Mouse (Mus musculus) left cerebral cortex, adult 11 months (tissue): Measurements from ENCODE around the gene Gm2974.
"Not testable (repeated sequence)": the region's sequence is repeated elsewhere in the genome, so short reads cannot be mapped to it uniquely, and the experiment has no call there.

Source experiments
- DNase-seq: peaks from one replicate; pipeline ENCODE4 v3.0.0; 2022; ENCODE audit warnings: low spot score

Gene Gm2974

DNA sequence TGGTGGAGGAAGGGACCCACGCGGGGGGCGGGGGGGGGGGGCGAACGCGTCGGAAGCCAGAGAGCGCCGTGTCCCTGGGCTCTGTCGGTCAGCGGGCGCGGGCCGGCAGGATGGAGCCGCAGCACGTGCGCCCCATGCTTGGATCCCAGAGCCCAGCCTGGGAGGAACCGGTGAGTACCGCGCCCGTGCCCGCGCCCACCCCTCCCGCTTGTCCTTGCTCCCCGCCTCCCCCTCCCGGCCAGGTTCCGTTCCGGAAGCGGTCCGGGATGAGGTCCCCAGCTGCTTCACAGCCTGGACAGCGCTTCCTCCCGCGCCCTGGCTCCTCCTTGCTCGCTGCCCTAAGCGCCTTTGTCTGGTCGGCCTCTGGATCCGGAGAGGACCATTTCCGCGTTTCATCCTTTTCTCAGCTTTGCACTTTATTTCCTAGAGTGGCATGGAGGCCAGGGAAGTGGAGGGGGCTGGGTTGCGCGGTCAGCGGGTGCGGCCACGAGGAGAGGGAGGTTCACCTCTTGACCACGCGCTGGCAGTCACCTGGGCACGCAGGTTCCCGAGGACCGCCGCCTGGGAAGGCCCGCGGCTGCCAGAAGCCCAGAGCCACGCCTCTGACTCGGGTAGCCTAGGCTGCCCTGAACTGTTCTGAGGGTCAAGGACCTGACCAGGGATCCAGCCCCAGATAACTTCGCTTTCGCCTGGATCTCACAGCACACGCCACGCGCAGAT is at the start of gene Gm2974:
Gene Gm2974, plus strand, starts transcription at position 86 of the 720 bp plus-strand sequence.
- not testable (repeated sequence) for DNase-seq

DNA sequence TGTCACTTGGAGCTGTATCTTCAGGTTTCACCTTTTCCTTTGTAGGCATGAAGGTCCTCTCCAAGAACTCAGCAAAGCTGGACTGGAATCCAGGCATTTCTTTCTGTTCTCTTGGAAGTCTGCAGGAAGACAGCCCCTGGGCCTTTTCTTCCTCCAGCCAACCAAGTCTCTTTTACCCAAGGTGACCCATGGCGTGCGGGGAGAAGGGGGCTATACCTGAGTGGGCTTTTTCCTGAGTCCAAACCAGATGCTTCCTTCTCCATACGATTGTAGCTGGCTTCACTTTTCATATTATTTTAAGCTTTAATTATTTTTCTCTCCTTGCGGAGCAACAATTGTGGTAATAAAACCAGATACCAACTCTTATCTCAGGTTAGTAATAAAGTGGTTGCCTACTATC is 40.7 kb upstream of the Gm2974 start:
- not testable (repeated sequence) for DNase-seq

DNA sequence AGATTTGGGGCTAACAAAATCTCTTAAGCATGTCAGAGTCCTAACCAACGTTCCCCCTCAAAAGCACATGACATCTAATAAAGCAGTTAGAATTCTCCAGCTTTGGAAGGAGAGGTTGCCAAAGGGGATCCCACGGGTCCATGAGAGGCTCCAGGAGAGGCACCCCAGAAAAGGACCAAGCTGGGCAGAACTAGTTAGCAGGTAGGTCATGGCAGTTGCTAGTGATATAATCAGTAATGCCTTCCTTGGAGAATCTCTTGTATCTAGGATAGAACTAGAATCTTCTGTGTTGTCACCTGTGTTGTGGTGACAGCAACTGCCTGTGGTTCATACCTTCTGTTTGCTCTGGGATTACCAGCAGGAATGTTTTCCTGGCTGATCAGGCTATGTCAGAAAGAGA is 17.6 kb upstream of the Gm2974 start, which contains the start of gene Gm3127:
Gene Gm3127, plus strand, starts transcription at position 301 of the 400 bp plus-strand sequence.
- DNase-seq = not testable (repeated sequence)

DNA sequence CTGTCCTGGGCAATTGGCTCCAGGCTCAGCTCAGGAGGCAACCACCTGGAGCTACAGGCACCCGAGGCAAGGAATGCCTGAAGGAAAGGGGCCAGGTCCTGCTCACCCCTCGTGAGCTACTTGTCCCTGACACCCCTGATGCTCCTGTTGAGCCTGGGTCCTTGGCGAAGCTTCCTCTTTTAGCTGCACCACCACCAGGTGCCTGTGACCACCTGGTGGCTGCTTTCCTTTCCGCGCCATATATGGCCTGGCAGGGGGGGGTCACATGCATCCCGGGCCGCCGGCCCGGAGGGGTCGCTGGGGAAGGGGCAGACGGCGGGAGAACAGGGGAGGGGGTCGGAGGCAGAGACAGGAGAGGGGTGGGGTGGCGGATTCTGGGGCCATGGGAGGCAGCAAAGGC is 346 bp upstream of the Gm2974 start:
- not testable (repeated sequence) for DNase-seq

DNA sequence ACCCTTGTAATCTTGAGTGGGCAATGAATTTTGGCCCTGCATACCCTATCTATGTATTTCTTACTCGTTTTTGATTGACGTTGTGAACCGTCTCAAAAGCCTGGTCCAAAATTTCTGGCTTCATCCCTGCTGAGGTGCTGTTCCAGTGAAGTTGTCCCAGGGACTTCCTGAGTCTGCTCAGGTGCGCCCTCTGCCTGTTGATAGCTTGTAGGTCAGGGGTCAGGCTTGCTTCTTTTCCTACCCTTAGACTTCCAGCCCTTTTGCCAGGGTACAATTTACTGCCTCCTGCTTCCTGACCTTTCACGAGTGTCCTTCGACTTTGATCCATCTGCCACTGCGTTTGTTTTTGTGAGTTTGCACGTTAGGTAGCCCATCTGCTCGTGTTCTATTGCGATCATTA is 999 bp downstream of the Gm2974 start:
- DNase-seq = not testable (repeated sequence)

DNA sequence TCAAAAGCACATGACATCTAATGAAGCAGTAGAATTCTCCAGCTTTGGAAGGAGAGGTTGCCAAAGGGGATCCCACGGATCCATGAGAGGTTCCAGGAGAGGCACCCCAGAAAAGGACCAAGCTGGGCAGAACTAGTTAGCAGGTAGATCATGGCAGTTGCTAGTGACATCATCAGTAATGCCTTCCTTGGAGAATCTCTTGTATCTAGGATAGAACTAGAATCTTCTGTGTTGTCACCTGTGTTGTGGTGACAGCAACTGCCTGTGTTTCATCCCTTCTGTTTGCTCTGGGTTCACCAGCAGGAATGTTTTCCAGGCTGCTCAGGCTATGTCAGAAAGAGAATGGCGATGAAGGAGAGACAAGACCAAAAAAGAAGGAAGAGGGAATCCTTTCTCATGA is 67.0 kb downstream of the Gm2974 start, which contains the start of gene Gm3138:
Gene Gm3138, plus strand, starts transcription at position 301 of the 400 bp plus-strand sequence.
- not testable (repeated sequence) for DNase-seq
